Mouse (Mus musculus): ENCODE results near the gene Cnot1. TPM values are rescaled to one million over a fixed set of nuclear protein-coding genes. Genes with fewer than 3 reads are reported as not detected.

Gene Cnot1
- polyA plus RNA-seq, 2 experiments from 2014 or later = 86.9 to 92.0 TPM

GRCm38 (mm10) chr8:95716546-95717335, 90.5 kb downstream of the Cnot1 start:
- no peak for ATAC-seq

- ATAC-seq = peak; percentile 87
These were observed 91.4 kb downstream of the Cnot1 start, which contains the start of gene Setd6 for GRCm38 (mm10) chr8:95715676-95716531. Setd6 (plus strand) TSS chr8:95715881.

- ATAC-seq = no peak
These were observed 92.3 kb downstream of the Cnot1 start for GRCm38 (mm10) chr8:95714837-95715413.

GRCm38 (mm10) chr8:95714367-95714766, 92.9 kb downstream of the Cnot1 start:
- ATAC-seq = no peak

- peak; percentile 60 for ATAC-seq
These were observed 93.9 kb downstream of the Cnot1 start for GRCm38 (mm10) chr8:95713100-95714010.

GRCm38 (mm10) chr8:95712395-95712794, 94.9 kb downstream of the Cnot1 start:
- ATAC-seq = no peak

GRCm38 (mm10) chr8:95711029-95711428, 96.2 kb downstream of the Cnot1 start:
- no peak for ATAC-seq

- no peak for ATAC-seq
These were observed 97.7 kb downstream of the Cnot1 start for GRCm38 (mm10) chr8:95709579-95709978.

- no peak for ATAC-seq
These were observed 102.7 kb downstream of the Cnot1 start for GRCm38 (mm10) chr8:95704538-95704937.

- ATAC-seq = no peak
These were observed 103.6 kb downstream of the Cnot1 start for GRCm38 (mm10) chr8:95703461-95704260.

- peak; percentile 95 for ATAC-seq
These were observed 104.5 kb downstream of the Cnot1 start for GRCm38 (mm10) chr8:95702480-95703446.

GRCm38 (mm10) chr8:95701809-95702208, 105.5 kb downstream of the Cnot1 start:
- no peak for ATAC-seq

- no peak for ATAC-seq
These were observed 107.0 kb downstream of the Cnot1 start for GRCm38 (mm10) chr8:95700282-95700681.

- ATAC-seq = no peak
These were observed 109.1 kb downstream of the Cnot1 start for GRCm38 (mm10) chr8:95698179-95698578.

- ATAC-seq = peak; percentile 74
These were observed 110.1 kb downstream of the Cnot1 start for GRCm38 (mm10) chr8:95697128-95697527.

GRCm38 (mm10) chr8:95696661-95697060, 110.6 kb downstream of the Cnot1 start:
- ATAC-seq = no peak

GRCm38 (mm10) chr8:95694631-95695030, 112.6 kb downstream of the Cnot1 start:
- ATAC-seq = no peak

- no peak for ATAC-seq
These were observed 116.2 kb downstream of the Cnot1 start for GRCm38 (mm10) chr8:95690929-95691541.

- no peak for ATAC-seq
These were observed 119.1 kb downstream of the Cnot1 start for GRCm38 (mm10) chr8:95688073-95688672.
